Mouse (Mus musculus) neural tube, embryonic 11.5 days (tissue): ENCODE measurements around the gene Hoxb2. TPM values are rescaled to one million over a fixed set of nuclear protein-coding genes. Genes with fewer than 3 reads are reported as not detected.
A peak's percentile ranks its signal among the peaks of the same experiment; 100 is the strongest.

Experiments used
- ATAC-seq: fragments of 200-750 bp; cut with Nextera tagmentation; 2 replicates; pipeline ENCODE4 v1.8.0; 2017; ENCODE audit warnings: moderate number of reproducible peaks, mild to moderate bottlenecking, moderate TSS enrichment, moderate library complexity; ENCODE audit not compliant: insufficient read depth, low FRiP score, low TSS enrichment
- DNase-seq: peaks from one replicate; pipeline ENCODE4 v3.0.0-alpha.2; 2015; ENCODE audit warnings: low spot score
- H3K27ac ChIP-seq: fragments of 300-500 bp; sonication (generic); 2 replicates; pipeline ENCODE4 v1.5.1; 2014; ENCODE audit warnings: low read depth, mild to moderate bottlenecking, low read length
- H3K27me3 ChIP-seq: fragments of 300-500 bp; sonication (generic); 2 replicates; pipeline ENCODE4 v1.6.1; 2014; ENCODE audit warnings: mild to moderate bottlenecking, low read length, mixed read lengths; ENCODE audit not compliant: control insufficient read depth, insufficient read depth
- H3K36me3 ChIP-seq: fragments of 300-500 bp; sonication (generic); 2 replicates; pipeline ENCODE4 v1.6.1; 2014; ENCODE audit warnings: mild to moderate bottlenecking, low read length, moderate library complexity, mixed read lengths; ENCODE audit not compliant: control insufficient read depth, insufficient read depth
- H3K4me1 ChIP-seq: fragments of 300-500 bp; sonication (generic); 2 replicates; pipeline ENCODE4 v1.6.1; 2014; ENCODE audit warnings: low read length, mixed read lengths; ENCODE audit not compliant: control insufficient read depth, insufficient read depth
- H3K4me2 ChIP-seq: fragments of 300-500 bp; sonication (generic); 2 replicates; pipeline ENCODE4 v1.6.1; 2014; ENCODE audit warnings: low read depth, mild to moderate bottlenecking, moderate library complexity
- H3K4me3 ChIP-seq: fragments of 300-500 bp; sonication (generic); 2 replicates; pipeline ENCODE4 v1.5.1; 2014; ENCODE audit warnings: low read depth, low read length
- H3K9ac ChIP-seq: fragments of 300-500 bp; sonication (generic); 2 replicates; pipeline ENCODE4 v1.6.1; 2014; ENCODE audit warnings: mild to moderate bottlenecking, low read length
- H3K9me3 ChIP-seq: fragments of 300-500 bp; sonication (generic); 2 replicates; pipeline ENCODE4 v1.6.1; 2016; ENCODE audit warnings: low read length; ENCODE audit not compliant: control insufficient read depth
- WGBS: fragments of 180-500 bp; shearing (Covaris S2); extraction: QIAGEN DNeasy Blood & Tissue Kit; methylation state at CpG from one replicate; pipeline ENCODE4 v1.1.7; 2014; 5-methylcytosine and 5-hydroxymethylcytosine counted together
- polyA plus RNA-seq: library from polyadenylated mRNA; unstranded; fragments of >200 nt; fragmentation: Nextera tagmentation; extraction: Ambion mirVana; gene quantifications from 2 replicates; pipeline ENCODE4 v1.2.1, GENCODE M21; 2014

The Hoxb2 gene
- polyA plus RNA-seq, 1 experiment from 2014 or later: 89.0 TPM

GRCm38 (mm10) chr11:96313806-96314428 lies 36.4 kb upstream of the Hoxb2 start:
- no peak for DNase-seq
- no peak for ATAC-seq
- Histone ChIP-seq H3K4me1 (peaks cover 37% of the 10 kb centered on the region), H3K4me2 (peak overlapping the region; percentile 100), H3K27me3 (no peaks in the 10 kb centered on the region), H3K9ac (peak overlapping the region; percentile 100), H3K27ac (peak overlapping the region; percentile 100), H3K9me3 (no peaks in the 10 kb centered on the region), H3K4me3 (peak overlapping the region; percentile 96), H3K36me3 (no peaks in the 10 kb centered on the region; the same call in 1 of the 2 replicates)
- 1% methylated on average over 12 of the region's 12 CpGs for WGBS

DNA sequence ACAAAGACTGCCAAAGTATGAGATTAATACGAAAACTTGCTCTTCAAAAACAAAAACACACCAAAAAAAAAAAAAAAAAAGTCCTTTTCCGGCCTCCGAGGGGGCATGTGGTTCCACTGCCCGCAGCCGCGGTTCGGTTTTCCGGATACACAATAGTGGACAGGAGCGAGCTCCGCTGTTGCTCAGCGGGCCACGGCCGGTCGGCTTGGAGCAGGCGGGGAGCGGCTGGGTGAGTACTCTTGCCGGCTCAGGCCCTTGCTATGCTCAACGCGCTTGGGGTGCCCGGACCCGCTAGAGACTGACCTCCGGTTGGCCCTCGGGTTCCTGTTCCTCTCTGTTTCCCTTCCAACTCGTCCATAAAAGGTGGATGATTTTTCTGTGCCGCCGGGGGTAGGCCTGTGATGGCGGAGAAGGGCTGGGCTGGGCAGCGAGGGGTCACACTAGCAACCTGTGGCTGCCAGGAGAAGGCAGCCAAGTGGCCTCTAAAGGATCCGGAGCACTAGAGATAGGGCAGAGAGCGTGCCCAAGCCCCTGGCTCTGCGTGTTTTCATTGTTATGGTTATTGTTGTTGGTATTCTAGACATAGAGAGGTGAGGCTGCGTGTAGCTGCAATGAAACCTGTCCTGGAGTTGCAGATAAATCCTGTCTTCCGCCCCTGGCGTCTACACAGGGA lies 35.5 kb upstream of the Hoxb2 start:
- Histone ChIP-seq H3K4me1 (peaks cover 34% of the 10 kb centered on the region), H3K27ac (peak overlapping the region; percentile 100), H3K9me3 (no peaks in the 10 kb centered on the region), H3K4me3 (peak overlapping the region; percentile 96), H3K9ac (peak overlapping the region; percentile 100), H3K36me3 (no peaks in the 10 kb centered on the region; the same call in 1 of the 2 replicates), H3K4me2 (peak overlapping the region; percentile 100), H3K27me3 (no peaks in the 10 kb centered on the region)
- ATAC-seq: no peak
- under 1% methylated on average over 34 of the region's 34 CpGs for WGBS
- DNase-seq: no peak

GRCm38 (mm10) chr11:96315344-96315681 lies 35.0 kb upstream of the Hoxb2 start:
- H3K9ac ChIP-seq: peak overlapping the region; percentile 100
- no peak for DNase-seq
- H3K4me3 ChIP-seq: peak overlapping the region; percentile 96

DNA sequence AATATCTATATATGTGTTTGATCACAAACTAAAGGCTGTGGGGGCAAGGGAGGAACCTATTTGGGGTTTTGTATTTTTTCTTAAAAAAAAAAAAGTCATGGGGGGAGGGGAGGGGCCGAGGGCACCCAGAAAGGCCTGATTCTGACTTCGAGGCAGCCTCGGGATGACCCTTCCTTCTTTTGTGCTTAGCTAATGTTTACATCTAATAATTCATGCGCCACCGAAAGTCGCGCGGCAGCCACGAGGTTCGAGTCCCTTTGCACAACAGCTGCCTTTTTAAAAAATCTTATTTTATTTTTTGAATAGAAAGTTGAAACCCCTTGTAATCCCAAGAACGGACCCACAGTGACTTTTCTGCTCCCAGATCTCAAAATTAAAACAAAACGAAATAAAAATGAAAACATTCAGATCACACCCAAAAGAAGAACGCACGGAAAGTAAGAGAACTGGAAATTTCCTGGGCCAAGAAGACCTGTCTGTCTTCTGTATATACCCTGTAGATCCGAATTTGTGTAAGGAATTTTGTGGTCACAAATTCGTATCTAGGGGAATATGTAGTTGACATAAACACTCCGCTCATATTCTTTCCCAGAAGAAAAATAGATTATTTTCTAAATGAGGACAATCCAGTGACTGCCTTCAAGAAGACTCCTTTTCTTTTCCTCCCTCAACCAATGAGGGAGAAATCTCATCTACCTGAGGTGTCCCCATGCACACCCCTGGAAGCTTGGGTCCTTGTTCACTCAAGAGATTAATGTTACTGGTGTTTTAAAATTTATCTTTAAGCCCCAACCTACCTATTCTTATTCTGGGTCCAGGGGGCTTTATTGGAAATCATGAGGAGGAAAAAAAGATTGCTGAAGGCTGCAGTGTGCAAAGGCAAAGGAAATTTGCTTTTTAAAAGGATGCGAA lies 33.4 kb upstream of the Hoxb2 start:
- H3K9me3 ChIP-seq: no peaks in the 10 kb centered on the region
- H3K27ac ChIP-seq: peak overlapping the region; percentile 100
- no peaks in the 10 kb centered on the region for H3K27me3 ChIP-seq
- peak overlapping the region; percentile 96 for H3K4me3 ChIP-seq
- H3K36me3 ChIP-seq: peaks cover 2% of the 10 kb centered on the region; the same call in 1 of the 2 replicates
- ATAC-seq (no peak), DNase-seq (no peak)
- 2% methylated on average over 18 of the region's 18 CpGs for WGBS
- peak overlapping the region; percentile 100 for H3K9ac ChIP-seq
- peaks cover 30% of the 10 kb centered on the region for H3K4me1 ChIP-seq
- peak overlapping the region; percentile 100 for H3K4me2 ChIP-seq

More at GRCm38 (mm10) chr11:96315344-96315681, 35.0 kb upstream of the Hoxb2 start:
- peaks cover 32% of the 10 kb centered on the region for H3K4me1 ChIP-seq
- no peak for ATAC-seq
- WGBS: 0% methylated on average over 5 of the region's 5 CpGs
- peak overlapping the region; percentile 100 for H3K27ac ChIP-seq
- H3K9me3 ChIP-seq: no peaks in the 10 kb centered on the region
- no peaks in the 10 kb centered on the region; the same call in 1 of the 2 replicates for H3K36me3 ChIP-seq
- H3K4me2 ChIP-seq: peak overlapping the region; percentile 100
- no peaks in the 10 kb centered on the region for H3K27me3 ChIP-seq

GRCm38 (mm10) chr11:96317608-96318367 lies 32.5 kb upstream of the Hoxb2 start, which contains the start of gene Hoxb4:
TSS of gene Hoxb4 (plus strand) at chr11:96318267.
- H3K4me1 ChIP-seq: peaks cover 36% of the 10 kb centered on the region
- H3K27ac ChIP-seq: peak within 1 kb of the TSS; percentile 100
- ATAC-seq: peak; percentile 11
- H3K27me3 ChIP-seq: no peaks in the 10 kb centered on the region
- WGBS: under 1% methylated on average over 28 of the region's 28 CpGs
- H3K4me3 ChIP-seq: peak within 1 kb of the TSS; percentile 96
- peak; percentile 83 for DNase-seq
- H3K9me3 ChIP-seq: no peaks in the 10 kb centered on the region
- peak within 1 kb of the TSS; percentile 100 for H3K9ac ChIP-seq
- H3K36me3 ChIP-seq: peaks cover 2% of the 10 kb centered on the region; the same call in 1 of the 2 replicates
- H3K4me2 ChIP-seq: peak within 1 kb of the TSS; percentile 100

- ATAC-seq (peak; percentile 59), DNase-seq (peak; percentile 61)
- no peaks in the 10 kb centered on the region for H3K9me3 ChIP-seq
- H3K4me1 ChIP-seq: peaks cover 30% of the 10 kb centered on the region
- H3K27ac ChIP-seq: peak overlapping the region; percentile 100
- H3K9ac ChIP-seq: peak overlapping the region; percentile 100
- peak overlapping the region; percentile 100 for H3K4me2 ChIP-seq
- peaks cover 2% of the 10 kb centered on the region; the same call in 1 of the 2 replicates for H3K36me3 ChIP-seq
- H3K4me3 ChIP-seq: peak overlapping the region; percentile 96
- H3K27me3 ChIP-seq: no peaks in the 10 kb centered on the region
- WGBS: under 1% methylated on average over 42 of the region's 45 CpGs
These were observed 31.8 kb upstream of the Hoxb2 start for GRCm38 (mm10) chr11:96318368-96319070.

- peak overlapping the region; percentile 100 for H3K27ac ChIP-seq
- peak overlapping the region; percentile 100 for H3K9ac ChIP-seq
- no peaks in the 10 kb centered on the region for H3K9me3 ChIP-seq
- ATAC-seq (peak; percentile 73), DNase-seq (peak; percentile 67)
- peaks cover 29% of the 10 kb centered on the region for H3K4me1 ChIP-seq
- peak overlapping the region; percentile 96 for H3K4me3 ChIP-seq
- H3K4me2 ChIP-seq: peak overlapping the region; percentile 100
- under 1% methylated on average over 26 of the region's 34 CpGs for WGBS
- H3K36me3 ChIP-seq: peaks cover 2% of the 10 kb centered on the region; the same call in 1 of the 2 replicates
- H3K27me3 ChIP-seq: no peaks in the 10 kb centered on the region
These were observed 31.0 kb upstream of the Hoxb2 start for GRCm38 (mm10) chr11:96319071-96319902.
